Mouse (Mus musculus): ENCODE results near the gene Abca13. TPM values are rescaled to one million over a fixed set of nuclear protein-coding genes. Genes with fewer than 3 reads are reported as not detected.

Gene Abca13
- not detected for polyA plus RNA-seq (2017; shearing (Covaris generic))

GRCm38 (mm10) chr11:9191555-9192131 is at the start of gene Abca13:
Abca13 (plus strand) TSS chr11:9191942.

Other genes with a start within 250 kb of the Abca13 start
- not detected for gene Pkd1l1, start 218.7 kb upstream of the Abca13 start, polyA plus RNA-seq (2017; shearing (Covaris generic))
- gene Hus1, start 180.8 kb upstream of the Abca13 start, polyA plus RNA-seq (2017; shearing (Covaris generic)), result 13.7 TPM
- gene Gm11992, start 143.3 kb upstream of the Abca13 start, polyA plus RNA-seq (2017; shearing (Covaris generic)), result not detected
- not detected for gene Sun3, start 143.0 kb upstream of the Abca13 start, polyA plus RNA-seq (2017; shearing (Covaris generic))
- not detected for gene Upp1, start 73.8 kb upstream of the Abca13 start, polyA plus RNA-seq (2017; shearing (Covaris generic))

All from CD4-positive, CD25-positive, alpha-beta regulatory T cell, adult 9 weeks (primary cell).